Mouse (Mus musculus): Measurements from ENCODE around the gene Faah. TPM values are rescaled to one million over a fixed set of nuclear protein-coding genes. Genes with fewer than 3 reads are reported as not detected.
A peak's percentile ranks its signal among the peaks of the same experiment; 100 is the strongest.

Faah gene
- total RNA-seq, 2 experiments from 2014 or later: 1.3 to 1.8 TPM

DNA sequence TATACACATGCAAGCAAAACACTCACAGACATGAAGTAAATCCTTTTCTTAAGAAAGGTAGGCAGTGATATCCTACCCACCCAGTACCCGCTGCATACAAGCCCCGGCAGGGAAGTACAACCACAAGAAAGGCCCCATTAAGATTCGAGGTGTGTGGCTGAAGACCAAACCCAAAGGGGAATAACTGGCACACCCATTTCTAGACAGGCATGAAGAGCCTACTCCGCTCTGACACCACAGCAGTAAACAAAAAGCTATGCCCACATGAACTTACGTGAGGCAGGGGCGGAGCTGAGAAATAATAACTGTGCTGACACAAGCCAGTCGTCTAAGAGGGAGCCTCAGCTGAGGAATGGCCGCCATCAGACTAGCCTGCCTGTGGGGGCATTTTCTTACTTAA, 7.5 kb downstream of the Faah start:
- ATAC-seq (replicated peaks; ENCODE audit: poor library complexity, severe bottlenecking): no peak

GRCm38 (mm10) chr4:116001206-116001605, 16.5 kb downstream of the Faah start:
- peak; percentile 59 for ATAC-seq (replicated peaks; ENCODE audit: poor library complexity, severe bottlenecking)

GRCm38 (mm10) chr4:116000671-116001070, 17.1 kb downstream of the Faah start:
- no peak for ATAC-seq (replicated peaks; ENCODE audit: poor library complexity, severe bottlenecking)

GRCm38 (mm10) chr4:115996729-115997128, 21.0 kb downstream of the Faah start:
- no peak for ATAC-seq (replicated peaks; ENCODE audit: poor library complexity, severe bottlenecking)

DNA sequence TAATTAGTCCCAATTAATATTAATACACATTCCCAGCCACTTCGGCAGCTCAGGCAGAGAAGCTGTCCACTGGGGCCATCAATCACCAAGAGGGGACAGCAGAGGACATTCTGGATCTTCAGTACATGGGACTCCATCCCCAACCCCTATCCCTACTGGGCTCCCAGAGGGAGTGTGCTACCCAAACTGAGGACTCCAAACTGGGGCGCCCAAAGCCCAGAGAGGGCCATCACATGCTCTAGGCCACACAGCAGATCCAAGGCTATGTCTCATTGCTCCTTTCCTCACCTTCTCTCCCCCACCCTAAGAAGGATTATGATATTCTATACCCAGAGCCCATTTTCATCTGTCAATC, 22.4 kb downstream of the Faah start:
- ATAC-seq (replicated peaks; ENCODE audit: poor library complexity, severe bottlenecking): no peak

DNA sequence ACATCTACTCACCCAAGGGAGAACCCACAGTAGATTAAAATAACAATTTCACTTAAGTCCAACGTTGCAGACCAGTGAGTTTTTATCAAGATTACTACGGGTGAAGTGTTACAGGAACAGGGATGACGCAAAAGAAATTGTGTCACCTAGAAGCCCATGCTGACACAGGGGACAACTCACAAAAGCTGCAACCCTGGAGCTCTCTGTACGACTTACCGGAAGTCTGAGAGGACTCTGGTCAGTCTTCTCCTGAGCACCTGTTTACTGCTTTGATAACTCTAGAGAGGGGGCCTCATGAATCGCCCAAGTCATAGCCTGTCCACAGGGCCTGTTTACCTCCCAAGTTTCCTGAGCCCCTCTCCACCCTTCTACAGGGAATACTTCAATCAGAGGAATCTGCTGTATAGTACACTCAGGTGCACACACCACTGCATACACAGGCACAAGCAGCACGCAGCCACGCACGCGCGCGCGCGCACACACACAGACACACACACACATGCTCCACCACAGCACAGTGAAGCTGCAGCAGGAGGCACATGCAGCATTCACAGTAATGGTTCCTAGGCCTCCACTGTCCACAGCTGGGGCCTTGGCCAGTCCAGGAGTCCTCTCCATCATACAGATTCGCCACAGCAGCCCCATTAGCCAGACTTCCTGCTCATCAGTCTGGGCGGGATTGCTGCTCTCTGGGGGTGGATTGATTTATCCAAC, 22.9 kb downstream of the Faah start:
- ATAC-seq (replicated peaks; ENCODE audit: poor library complexity, severe bottlenecking): no peak

DNA sequence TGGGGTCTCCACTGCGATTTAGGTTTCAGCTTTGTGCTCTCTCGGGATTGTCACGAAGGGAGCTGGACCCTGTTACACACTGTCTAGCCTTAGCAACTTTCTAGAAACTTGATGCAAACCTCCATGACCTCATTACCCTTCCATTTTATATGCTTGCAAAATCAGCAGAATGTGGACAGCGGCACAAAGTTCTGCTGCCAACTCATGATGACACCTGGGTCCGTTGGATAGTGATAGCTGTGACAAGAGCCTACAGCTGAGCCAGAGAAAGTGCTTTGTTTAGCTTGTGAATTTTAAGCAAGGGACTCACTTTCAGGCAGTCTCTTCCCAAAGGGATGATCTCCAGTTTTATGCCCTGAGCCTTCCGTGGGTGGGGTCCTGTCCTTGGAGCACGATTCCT, 28.3 kb downstream of the Faah start:
- ATAC-seq (replicated peaks; ENCODE audit: poor library complexity, severe bottlenecking): no peak

GRCm38 (mm10) chr4:115987858-115988530, 29.7 kb downstream of the Faah start:
- no peak for ATAC-seq (replicated peaks; ENCODE audit: poor library complexity, severe bottlenecking)

DNA sequence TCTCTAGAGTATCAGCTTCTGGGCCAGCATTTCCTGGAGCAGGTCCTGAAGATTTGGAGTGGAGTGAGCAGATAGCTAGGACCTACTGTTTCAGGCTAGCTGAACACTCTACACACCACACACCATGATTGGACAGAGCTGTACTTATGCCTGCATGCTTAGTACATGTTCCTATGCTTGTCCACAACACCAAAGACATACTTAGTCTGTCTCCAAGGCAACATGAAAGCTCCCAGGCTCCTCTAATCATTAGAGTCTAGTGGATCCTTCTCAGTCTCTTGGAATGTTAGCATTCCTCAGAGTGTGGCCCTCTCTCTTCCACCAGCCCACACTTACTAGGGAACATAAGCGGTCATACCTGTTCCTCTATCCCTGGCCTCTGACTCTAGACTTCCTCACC, 30.3 kb downstream of the Faah start:
- no peak for ATAC-seq (replicated peaks; ENCODE audit: poor library complexity, severe bottlenecking)

- ATAC-seq (replicated peaks; ENCODE audit: poor library complexity, severe bottlenecking): peak; percentile 65
Observed at GRCm38 (mm10) chr4:115984967-115985366, 32.8 kb downstream of the Faah start.

- peak; percentile 74 for ATAC-seq (replicated peaks; ENCODE audit: poor library complexity, severe bottlenecking)
Observed at GRCm38 (mm10) chr4:115984111-115984510, 33.6 kb downstream of the Faah start.

- ATAC-seq (replicated peaks; ENCODE audit: poor library complexity, severe bottlenecking): peak; percentile 84
Observed at GRCm38 (mm10) chr4:115980676-115981075, 37.0 kb downstream of the Faah start.

DNA sequence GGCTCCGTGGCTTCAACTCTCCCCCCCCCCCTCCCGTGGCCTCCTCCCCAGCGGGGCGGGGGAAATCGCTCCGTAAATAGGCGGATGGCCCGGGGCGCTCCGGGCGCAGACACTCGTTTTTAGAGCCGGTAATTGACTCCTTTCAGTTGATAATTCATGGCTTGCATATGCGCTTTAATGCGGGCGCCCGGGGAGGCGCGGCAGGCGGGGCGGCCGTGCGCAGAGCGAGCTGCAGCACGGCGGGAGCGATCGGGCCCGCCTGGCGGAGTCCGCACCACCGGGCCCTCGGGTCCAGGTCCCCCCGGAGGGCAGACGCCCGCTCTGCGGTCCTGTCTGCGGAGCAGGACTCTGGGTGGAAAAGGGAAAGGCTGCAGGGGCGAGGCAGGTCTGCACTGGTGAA, 38.3 kb downstream of the Faah start:
- ATAC-seq (replicated peaks; ENCODE audit: poor library complexity, severe bottlenecking): no peak

DNA sequence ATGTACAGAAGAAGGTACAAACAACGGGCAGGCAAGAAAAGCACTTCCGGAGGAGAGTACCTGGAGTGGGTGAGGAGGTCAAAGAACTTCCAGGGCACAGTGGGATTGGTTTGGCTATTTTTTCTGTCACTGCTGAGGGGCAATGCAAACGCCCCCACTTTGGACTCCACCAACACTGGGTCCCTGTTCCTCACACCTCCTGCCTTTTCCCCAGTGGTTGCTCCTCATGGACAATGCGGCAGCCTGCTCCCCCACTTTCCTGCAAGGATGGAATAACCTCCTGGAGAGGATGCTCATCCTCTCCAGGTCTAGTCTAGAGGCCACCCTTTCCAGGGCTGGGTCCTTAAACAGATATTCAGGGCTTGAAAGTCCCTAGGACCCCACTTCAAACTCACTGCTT, 38.8 kb downstream of the Faah start:
- ATAC-seq (replicated peaks; ENCODE audit: poor library complexity, severe bottlenecking): no peak

DNA sequence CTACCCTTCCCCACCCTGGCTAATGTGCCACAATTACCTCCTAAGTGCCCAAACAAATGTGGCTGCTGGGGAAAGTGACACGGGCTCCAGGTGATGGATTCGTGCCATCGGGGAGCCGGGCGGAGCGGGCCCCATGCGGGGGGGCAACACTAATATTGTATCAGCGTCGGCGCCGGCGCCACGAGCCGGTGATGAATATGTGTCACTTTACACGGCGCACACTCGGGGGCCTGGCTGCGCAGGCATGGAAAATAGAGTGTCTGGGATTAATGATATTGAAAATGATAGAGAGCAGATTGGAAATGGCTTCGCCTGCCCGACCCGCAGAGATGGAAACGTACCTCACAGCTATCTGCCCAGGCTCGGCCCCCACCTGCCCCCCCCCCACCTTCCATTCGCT, 45.2 kb downstream of the Faah start:
- no peak for ATAC-seq (replicated peaks; ENCODE audit: poor library complexity, severe bottlenecking)

- no peak for ATAC-seq (replicated peaks; ENCODE audit: poor library complexity, severe bottlenecking)
Observed at GRCm38 (mm10) chr4:115964446-115964845, 53.3 kb downstream of the Faah start.

DNA sequence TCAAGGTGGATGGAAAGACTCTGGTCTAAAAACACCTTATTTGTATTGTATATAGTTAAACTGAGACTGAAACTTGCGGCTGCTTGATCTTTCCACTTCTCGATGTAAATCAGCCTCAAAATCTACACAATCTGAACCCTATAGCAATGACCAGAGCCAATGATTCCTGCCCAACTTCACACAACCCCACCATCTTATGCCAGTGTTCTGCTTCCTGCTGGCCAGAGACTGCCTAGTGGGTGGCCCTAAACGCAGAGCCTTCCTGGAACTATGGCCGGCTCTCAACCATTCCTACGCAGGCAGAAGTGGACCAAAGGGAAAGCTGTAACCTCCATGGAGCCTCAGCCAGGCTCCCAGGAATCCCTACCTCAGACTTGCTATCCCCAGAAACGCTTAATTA, 54.0 kb downstream of the Faah start:
- no peak for ATAC-seq (replicated peaks; ENCODE audit: poor library complexity, severe bottlenecking)

DNA sequence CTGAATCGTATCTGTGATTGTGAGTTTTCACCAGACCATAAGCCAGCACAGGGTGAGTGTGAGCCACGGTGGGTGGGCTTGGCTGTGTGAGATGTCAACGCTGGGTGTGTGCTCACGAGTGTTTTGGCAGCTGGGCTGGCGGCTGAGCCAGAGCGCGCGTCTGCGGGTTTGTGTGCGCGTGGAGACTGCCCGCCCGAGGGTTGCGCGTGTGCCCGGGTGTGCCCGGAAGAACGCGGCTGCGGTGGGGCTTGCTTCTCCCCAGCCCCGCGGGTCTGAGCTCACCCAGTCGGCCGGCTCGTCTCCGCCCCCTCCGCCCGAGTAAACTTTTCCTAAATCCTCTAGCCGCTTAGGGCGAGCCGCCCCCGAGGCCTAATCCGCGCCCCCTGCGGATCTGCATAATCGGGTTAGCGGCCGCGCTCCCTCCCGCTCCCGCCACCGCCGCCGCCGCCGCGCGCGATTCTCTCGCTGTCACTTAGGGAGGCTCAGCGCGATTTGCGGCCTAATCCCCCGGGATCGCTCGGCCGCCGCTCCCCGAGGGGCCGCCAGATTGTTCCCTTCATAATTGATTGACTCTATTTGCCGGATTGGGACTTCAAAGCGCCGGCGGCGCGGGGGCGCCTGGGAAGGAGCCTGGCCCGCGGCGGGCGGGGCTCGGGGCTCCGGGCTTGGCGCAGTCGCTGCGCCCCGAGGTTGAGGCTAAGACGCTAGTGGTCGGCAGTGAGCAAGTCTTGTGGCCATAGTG, 54.9 kb downstream of the Faah start:
- peak; percentile 65 for ATAC-seq (replicated peaks; ENCODE audit: poor library complexity, severe bottlenecking)

DNA sequence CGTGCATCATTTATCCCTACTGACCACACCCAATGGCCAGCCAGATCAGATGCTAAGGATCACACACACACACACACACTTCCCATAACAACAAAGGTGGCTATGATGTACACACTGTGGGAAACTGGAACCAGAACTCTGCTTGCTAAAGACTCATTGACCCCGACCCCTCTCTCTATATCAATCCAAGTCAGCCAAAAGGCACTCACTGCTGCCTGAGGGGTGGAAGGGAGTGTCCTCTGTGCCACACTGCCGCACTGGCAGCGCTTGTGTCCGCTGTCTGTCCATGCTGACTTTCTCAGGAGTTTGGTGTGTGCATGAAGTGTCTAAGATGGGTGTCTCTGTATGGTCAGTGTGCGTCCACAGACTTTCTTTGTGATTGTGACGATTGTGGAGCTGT, 55.7 kb downstream of the Faah start:
- 0 out of 2 replicates have a peak, but pooled peaks have one; percentile 2 for ATAC-seq (replicated peaks; ENCODE audit: poor library complexity, severe bottlenecking)

- ATAC-seq (replicated peaks; ENCODE audit: poor library complexity, severe bottlenecking): no peak
Observed at GRCm38 (mm10) chr4:115959546-115959945, 58.2 kb downstream of the Faah start.

- ATAC-seq (replicated peaks; ENCODE audit: poor library complexity, severe bottlenecking): no peak
Observed at GRCm38 (mm10) chr4:115955494-115955775, 62.3 kb downstream of the Faah start.

All from granulocyte monocyte progenitor cell, adult 5-6 weeks (primary cell).